Mouse (Mus musculus) lung, postnatal 0 days (tissue): ENCODE measurements at regions not wholly inside any gene's neighbourhood (a gene's known extent, or its start where the extent isn't known, plus 50 kb on each side); places are given as distances from the start of the nearest gene placed in this dataset.

Source experiments
- CTCF ChIP-seq: IDR thresholded peaks from 2 replicates; pipeline ENCODE4 v1.5.1; 2016; ENCODE audit warnings: antibody characterized with exemption, mild to moderate bottlenecking
- EP300 ChIP-seq: IDR thresholded peaks from 2 replicates; pipeline ENCODE4 v1.6.1; 2016; ENCODE audit warnings: antibody characterized with exemption, mild to moderate bottlenecking, control low read depth

DNA sequence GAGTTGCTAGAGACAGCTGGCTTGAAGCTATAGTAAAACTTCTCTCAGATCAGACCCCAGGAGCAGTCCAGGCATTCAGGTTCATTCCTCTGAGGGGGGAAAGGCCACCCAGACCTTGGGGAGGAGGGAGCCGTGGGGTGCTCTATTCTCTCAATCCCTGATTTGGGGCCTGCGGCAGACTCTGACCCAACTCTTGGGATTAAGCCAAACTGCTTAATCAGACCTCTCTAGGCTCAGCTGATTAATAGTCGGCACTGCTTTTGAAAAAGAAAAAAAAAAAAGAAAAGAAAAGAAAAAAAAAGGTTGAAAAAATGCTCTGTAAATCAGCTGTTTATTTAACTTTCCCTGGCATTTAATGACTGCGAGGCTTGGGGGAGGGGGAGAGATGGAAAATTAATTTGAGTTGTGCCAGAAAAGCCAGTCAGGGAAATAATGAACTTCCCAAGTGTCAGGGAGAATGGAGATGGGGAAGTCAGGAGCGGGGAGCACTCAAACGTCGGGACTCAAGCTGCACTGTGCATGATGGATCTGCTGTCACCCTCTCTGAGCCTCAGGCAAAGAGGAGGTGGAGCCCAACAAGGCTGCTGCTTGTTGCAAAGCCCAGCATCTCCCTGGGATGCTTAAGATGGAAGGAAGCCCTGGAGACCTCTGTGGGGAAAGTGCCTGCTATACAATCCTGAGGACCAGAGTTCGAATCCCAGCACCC, 120.5 kb upstream of the Igsf21 start:
- no peak for TF ChIP-seq CTCF
- TF ChIP-seq EP300, result no peak
